Mouse (Mus musculus): ENCODE results near the gene Tex35.

Tex35 gene

DNA sequence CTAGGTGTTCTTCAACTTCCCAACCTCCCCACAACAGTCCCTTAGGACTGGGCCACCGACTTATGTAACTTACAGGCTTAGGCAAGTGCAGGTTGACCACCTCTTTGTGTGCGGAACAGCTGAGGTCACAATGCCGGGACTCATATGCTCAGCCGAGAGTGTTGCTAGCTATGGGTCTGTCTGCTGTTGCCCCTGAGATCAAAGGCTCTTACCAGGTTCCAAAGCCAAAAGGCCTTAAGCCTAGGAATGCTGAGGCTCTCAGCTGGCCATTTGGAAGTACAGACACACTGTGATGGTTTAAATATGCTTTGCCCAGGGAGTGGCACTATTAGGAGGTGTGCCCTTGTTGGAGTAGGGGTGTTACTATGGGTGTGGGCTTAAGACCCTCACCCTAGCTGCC, at the start of gene Tex35:
Gene Tex35 (minus strand): TSS at position 101 of the 400 bp plus-strand sequence.
- DNase-seq = no peak

DNA sequence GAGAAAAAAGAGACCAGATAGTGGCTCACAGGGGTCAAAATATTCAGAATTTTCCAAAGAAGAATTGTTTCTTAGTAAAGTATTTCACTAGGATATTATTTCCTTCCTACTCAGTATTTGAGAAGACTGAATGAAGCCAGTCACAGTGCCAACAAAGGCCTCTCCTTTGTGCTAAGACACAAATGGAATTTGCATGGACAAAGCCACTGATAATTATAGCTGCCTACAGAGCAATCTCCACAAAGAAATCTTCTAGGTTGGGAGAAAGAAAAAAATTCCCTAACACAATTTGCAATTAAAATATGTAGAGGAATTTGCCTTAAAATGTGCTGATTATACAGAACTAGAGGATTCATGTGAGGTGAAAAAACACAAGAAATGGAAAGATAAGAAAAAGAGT, 45.3 kb upstream of the Tex35 start:
- no peak for DNase-seq

DNA sequence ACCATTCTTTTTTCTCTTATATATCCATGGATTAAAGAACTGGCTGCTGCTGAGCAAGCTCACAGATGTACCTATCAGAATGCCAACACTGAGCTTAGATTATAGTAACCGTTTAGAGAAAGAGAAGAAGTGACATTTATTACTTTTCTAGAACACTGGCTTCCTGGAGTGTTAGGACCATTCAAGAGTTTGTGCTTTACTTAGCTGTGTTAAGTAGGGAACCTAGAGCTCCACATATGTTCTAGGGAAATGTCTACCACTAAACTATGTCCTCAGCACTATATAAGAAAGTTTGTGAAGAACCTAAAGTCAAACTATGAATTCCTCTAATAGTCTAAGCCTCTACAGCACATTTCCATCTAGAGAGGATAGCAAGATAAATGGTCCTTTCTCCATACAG, 41.6 kb upstream of the Tex35 start:
- no peak for DNase-seq

DNA sequence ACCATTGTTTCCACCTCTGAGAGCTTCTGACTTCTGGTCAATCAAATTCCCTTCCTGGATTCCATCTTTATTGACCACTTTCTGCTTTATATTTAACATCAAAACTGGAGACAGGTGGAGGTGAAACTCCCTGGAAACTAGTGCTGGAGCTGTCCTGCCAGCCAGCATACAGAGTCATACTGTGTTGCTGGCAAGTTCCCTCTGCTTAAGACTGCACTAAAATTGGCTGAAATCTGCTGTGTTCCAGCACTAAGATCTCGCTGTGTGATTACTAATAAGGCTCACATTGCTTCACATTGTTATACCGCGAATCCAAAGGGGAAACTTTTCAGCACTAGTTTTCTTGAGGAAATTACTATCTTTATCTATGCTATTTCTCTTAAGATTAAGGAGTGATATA, 36.1 kb upstream of the Tex35 start:
- no peak for DNase-seq

DNA sequence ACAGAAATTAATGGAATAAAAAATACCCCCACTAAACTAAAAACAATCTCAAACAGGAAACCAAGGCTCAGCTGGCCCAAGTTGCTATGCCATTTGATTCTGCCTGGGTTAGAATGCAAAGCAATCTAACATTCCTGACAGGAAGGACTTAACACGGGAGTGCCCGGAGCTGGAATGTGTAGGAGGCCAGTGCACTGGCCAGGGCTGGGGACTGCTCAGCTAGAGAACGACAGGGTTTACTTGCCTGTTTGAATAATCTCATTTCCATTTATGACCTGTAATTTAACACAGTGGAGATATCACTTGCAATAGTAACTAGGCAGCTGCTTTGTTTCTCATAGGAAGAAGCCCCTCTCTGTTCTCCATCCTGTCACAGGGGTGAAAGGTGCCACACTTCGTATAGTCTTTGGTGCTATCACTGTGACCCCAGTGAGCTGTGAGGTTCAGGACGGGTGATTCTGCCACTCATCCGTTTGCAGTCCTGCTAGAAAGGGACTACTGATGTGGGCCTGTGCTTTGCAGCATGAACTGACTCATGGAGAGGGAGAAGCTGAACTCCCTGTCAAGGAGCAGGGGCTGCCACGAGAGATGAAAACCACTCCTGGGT, 34.9 kb upstream of the Tex35 start:
- DNase-seq = no peak

DNA sequence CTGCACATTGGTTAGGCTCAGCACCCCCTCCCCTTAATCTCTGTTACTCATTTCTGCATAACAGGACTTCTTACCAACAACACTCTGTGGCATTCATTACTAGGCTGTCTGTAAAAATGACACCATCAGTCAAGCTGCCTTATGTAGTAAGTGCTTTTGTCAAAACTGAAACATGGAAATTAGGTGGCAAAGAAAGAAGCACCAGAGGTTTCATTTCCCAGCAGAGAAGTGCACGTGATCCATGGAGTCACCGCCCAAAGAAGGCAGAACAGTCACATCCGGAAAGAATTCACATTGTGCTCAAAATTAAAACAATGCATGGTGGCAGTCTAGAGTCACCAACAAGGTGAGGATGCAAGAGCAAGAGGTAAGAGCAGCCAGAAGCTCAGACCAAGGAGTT, 32.5 kb upstream of the Tex35 start:
- DNase-seq = no peak

DNA sequence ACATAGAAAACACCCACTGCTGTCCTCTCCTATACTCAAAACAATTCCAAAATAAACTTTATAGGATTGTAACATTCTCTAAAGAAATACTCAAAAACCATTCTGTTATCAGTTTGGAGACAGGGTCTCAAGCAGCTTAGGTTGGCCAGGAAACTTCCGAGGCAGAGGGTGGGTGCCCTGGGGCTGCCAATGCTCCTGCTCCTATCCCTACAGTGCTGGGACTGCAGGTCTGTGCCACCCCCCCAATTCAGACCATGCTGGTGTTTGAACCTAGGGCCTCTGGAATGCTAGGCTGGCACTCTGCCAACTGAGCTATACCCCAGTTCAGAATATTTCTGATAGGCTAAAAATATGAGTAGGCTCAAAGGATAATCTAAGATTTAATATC, 29.4 kb upstream of the Tex35 start:
- DNase-seq = no peak

DNA sequence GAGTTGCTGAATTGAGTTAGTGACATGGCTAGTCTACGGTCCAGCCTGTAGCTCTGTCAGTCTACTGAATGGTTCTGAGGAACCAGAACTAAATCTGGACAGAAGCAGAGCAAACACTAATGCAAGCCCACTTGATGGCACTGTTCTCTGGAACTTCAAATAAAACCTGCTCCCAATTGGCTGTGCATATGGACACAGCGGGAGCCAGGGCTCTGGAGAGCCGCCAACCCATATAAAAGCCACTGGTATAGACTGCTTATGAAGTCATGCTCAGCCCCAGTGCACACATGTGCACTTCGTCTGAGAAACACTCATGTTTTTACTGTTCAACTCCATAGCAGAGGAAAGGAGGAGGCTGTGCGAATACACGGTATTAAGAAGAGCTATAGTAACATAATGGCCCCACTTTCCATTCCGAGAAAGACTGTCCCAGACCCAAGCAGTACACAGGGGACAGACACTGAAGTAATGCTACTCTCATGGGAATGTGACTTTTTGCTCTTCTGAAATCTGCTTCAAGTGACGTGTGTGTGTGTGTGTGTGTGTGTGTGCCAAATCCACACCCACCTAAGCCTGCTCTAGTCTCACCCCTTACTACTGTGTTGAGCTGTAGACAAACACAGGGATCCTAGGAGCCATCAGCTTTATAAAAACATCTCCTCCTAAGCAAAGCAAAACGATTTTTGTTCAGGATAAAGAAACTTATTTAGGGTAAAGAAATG, 28.8 kb upstream of the Tex35 start:
- peak; percentile 11 for DNase-seq

DNA sequence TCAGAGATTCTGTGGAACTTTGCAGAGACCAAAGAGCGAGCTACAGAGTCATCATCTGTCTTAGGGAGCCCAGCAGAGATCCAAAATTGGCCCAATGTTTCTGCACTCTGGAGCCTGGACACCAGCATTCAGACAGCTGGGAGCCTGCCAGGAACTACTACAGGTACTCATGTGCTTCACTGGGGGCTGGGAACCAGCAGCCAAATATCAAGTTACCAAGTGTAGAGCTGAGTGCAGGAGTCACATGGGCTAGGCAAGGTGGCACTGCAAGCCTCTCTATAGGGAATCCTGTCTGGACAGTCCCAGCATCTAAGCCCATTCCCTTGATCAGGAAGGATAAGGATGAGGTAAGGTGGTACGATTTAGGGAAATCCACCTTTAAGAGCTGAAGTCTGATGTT, 19.7 kb upstream of the Tex35 start:
- DNase-seq = no peak

DNA sequence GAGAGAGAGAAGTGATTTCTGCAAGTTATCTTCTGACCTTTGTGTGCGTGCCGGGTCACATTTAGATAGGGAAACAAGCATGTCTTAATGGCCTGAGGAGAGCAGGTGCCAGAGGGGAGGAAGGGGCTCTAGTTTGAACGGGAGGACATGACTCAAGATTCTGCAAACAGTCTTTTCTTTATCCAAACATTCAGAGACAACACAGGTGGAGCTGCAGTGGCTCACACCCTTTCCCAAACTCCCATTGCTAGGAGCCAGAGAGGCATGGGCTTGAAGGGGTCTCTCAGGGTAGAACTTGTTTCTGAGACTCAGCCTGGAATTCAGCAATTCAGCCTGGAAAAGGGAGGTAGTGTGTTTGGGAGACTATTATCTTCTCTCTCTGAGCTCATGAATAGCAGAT, 15.4 kb upstream of the Tex35 start:
- DNase-seq = no peak

DNA sequence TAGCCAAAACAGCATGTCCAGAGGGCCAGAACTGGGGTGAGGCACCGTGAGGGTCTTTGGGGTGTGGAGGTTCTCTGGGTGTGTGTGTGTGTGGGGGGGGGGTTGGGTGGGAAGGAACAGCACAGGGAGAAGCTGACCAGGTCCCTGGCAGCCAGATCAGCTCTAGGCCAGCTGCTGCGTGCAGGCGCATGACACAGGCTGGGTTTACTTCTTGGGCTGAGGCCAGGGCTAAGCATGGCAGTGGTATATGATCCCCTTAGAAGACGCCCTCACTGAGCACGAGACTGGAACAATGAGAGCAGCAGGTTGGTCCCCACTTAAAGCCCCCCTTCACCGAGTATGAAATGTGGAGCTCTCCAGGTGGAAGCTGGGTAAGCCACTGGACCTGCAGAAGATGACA, 10.7 kb upstream of the Tex35 start:
- no peak for DNase-seq

DNA sequence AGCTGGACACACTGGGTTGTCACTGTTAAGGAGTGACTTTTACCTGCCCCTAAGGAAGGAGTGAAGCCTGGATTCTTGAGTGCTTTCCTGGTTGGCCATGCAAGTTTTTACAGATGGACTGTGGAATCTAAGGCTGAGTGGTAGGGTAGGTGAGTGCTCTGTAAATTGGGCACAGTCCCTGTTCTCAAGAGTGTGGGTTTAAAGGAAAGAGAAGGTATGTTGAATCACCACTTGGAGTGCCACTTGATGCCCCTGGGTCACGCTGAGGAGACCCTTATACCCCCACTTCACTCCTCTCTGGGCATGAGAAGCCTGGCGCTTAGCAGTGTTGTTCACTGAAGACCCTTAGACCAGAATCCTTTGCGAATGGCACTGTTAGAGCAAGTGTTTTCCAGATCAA, 9.0 kb upstream of the Tex35 start:
- DNase-seq = no peak

DNA sequence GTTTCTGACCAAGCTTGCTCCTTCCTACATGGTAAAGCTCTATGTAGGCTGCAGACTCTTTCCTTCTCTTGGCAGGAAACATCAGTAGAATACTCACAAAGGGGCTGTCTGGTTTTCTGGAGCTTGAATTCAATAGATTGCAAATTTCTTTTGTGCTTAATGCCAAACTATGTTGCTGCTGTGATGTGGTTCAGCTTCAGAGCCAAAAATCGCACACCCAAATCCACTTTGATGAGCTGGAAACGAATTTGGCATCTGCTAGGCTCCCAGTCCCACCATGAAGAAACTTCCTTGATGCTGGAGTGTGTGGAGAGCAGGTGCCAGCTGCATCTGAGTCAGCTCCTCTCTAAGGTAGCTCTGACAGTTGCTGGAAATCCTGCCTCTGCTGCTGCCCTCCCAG, 6.0 kb upstream of the Tex35 start:
- DNase-seq = no peak

DNA sequence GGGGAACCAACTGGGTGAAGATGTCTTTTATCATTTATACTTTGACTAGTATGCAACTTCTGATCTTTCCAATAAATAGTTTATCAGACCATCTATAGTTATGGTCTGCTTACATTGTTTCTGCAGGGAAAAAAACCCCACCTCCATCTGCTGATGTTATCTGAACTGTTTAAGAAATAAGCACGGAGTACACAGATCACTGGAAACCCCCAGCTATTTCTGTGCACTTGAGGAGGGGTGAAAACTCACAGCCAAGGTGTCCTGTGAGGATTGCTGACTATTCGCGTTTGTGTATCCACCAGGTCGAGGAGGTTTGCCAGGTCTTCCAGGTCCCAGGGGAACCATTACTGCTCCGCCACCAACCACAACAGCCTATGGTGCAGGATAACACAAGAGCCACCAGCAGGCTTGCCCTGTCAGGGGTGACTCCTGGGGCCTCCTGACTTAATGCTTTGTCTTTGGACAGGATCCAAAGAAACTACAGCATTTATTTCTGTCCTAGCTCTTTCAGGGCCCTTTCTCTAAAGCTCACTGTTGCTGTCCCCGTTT, 1.9 kb upstream of the Tex35 start:
- no peak for DNase-seq

DNA sequence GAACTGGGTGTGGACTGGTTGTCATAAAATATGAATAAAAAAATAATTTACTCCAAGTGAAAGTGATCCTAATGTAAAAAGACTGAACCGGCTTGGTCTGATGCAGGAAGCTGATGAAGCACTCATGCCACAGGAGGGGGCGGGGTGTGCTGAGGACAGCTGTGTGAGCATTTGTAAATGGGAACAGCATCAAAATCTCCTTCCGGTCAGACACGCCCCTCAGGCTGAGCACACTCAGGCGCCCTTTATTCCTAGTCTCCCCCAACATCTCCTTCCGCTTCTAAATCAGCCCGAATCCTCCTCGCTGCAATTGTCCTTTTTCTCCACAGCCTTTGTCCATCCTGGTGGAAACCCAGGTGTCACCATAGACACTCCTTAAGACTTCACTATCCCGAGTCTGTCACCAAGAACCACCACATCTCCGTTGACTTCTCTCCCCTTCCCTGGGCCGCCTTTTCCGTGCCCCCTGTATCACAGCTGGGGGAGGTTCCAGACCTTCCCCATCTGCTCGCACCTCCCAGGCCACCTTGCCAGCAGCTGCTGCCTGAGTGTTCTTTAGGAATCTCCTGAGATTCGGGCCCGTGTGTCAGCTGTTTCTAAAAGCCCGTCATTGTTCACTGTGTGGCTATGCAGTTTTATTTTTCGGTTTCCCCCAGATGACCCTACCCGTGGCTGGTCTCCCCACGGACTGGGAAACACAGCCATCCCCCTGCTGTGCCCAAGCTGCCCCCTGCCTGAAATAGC, 7.2 kb downstream of the Tex35 start:
- peak; percentile 76 for DNase-seq

DNA sequence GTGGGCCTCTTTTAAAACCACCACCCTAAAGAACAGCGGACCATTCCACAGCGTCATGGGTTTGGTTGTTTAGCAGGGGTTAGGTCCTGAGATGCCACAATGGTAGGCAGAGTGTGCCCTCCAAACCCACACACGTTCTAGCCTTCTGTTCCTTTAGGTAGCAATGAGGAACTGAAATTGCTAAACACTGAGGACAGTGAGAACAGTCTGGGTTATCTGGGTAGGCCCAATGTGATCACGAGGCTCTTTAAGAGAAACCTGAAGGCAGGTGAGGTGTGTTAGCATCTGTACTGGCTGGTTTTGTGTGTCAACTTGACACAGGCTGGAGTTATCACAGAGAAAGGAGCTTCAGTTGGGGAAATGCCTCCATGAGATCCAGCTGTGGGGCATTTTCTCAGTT, 12.9 kb downstream of the Tex35 start:
- no peak for DNase-seq

DNA sequence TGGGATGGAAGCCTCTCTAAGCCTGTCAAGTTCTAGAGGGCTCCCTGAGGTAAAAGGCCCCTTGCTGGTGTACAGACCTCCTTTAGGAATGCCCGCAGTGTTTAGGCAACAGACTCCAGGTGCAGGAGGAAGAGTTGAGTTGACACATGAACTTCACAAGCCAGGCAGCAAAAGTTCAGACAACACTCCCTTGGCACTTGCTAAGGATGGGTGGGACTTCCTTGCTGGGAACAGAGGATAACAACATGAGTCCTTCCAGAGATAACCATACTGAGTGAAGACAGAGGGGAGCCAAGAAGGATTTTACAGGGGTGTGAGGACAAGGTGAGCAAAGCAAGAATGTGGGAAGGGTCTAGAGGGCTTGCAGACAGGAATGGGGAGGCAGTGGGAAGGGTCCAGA, 15.9 kb downstream of the Tex35 start:
- DNase-seq = no peak

DNA sequence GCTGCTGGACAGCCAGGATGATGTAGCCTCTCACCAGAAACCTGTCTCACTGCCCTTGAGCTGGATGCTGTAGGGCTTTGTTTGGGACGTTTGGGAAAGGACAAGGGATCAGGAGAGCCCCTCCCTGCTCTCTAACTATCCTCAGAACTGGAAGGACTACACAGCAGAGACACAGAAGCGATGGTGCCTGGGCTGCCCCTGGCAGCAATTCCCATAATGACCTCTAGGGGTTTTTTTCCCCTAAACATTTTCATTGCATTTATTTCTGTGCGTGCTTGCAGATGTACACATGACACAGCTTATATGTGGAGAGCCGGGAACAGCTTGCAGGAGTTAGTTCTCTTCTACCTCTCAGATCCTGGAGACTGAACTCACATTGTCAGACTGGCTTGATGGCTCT, 16.3 kb downstream of the Tex35 start:
- no peak for DNase-seq

DNA sequence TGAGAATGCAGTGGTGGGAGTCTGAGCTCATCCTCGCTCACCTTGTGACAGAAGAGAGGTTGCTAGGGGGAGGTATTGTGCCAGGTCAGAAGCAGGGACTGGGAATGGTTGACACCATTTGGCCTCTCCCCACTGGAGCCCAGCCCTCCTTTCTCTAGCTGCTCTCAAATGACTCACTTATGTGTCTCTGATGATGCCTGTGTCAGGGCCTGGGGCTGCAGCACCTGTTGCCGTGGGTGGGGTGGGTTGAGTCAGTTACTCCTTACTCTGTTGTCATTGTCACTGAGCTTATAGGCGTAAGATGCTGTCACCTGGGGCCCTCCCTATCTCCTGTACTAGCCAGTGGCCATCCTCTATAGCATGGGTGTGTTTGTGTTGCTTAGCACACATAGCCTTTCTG, 17.6 kb downstream of the Tex35 start:
- no peak for DNase-seq

DNA sequence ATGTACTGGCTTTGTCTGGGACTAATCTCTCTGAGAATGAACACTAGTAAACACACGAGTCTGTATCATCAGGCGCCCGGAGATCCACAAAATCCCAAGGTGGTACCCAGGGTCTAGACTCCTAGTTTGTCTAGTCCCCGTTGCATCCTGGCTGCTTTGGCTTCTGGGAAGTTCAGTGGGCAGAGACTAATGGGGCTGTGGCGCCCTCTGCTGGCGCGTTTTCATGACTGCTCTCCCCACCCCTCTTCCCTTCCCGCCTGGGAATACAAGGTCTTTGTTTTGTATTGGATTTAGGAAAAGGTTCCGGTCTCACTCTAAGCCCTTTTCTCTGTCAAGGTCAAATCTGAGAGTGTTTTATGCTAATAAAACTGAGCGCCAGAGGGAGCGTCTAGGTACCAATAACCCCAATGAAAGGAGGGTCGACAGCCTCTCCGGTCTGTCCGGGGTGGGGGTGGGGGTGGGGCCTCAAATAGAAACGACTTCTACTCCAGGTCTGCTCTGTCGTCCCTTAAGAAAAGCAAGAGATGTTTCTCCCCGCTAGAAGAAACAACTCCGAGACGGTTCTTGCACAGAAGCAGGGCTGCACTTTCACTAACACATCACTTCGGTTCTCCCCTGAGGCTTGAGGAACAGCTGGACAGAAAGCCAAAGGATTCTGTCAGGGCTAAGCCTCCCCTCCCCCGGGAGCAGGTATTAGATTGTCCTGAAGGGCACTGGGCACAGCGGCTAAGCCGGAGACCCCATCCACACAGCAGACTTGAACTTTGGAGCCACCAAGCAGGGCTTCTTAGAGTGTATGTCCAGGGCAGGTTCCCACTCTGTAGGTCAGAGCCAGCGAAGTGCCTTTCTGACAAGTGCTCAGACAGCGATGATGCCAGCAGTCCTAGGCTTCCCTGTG, 22.1 kb downstream of the Tex35 start:
- DNase-seq = peak; percentile 85

DNA sequence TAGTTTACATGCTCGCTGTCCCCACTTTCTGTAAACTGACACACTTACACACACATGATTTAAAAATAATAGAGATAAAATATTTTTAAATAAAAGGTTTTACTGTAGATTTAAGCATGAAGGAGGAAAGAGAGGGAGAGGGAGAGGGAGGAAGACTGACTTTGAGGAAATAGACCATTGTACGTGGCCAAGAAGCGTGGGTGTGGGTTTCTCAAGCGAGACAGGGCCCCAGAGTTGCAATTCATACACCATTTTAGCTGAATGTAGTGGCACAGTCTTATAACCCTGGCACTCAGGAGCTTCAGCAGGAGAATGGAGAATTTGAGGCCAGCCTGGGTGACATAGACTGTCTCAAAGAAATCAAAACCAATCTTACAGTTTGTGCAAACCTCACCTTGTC, 25.5 kb downstream of the Tex35 start:
- DNase-seq = no peak

DNA sequence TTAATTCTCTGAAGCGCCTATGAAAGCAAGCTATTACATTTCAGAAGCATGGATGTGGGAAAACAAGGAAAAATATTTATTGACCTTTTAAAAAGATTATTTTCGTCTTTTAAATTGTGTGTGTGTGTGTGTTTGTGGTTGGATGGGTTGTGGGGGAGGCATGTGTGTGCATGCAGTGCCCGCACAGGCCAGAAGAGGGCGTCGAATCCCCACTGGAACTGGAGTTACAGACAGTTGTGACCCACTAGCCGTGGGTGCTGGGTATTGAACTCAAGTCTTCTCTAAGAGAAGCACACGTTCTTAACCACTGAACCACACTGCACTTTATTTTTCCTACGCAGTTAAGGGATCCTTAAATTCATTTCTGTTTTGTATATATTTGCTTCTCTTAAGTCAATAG, 26.5 kb downstream of the Tex35 start:
- DNase-seq = no peak

Data from retina, postnatal 1 day (tissue).